Mouse (Mus musculus) left cerebral cortex, postnatal 4 days (tissue): ENCODE measurements around the gene Pde4d. TPM values are rescaled to one million over a fixed set of nuclear protein-coding genes. Genes with fewer than 3 reads are reported as not detected.

Source experiments
- DNase-seq: peaks from one replicate; pipeline ENCODE4 v3.0.0-alpha.2; 2022
- intact Hi-C: fragments of 180-260 bp; cut with DNase I; formaldehyde crosslinking; loops from one replicate; pipeline ENCODE4 v1.15.1; 2025
- total RNA-seq, 2 experiments: library from RNA; stranded (reverse); gene quantifications; 2 replicates each; pipeline ENCODE4 v1.2.3; 2021

The Pde4d gene
- total RNA-seq, 2 experiments from 2014 or later = 107 to 117 TPM

DNA sequence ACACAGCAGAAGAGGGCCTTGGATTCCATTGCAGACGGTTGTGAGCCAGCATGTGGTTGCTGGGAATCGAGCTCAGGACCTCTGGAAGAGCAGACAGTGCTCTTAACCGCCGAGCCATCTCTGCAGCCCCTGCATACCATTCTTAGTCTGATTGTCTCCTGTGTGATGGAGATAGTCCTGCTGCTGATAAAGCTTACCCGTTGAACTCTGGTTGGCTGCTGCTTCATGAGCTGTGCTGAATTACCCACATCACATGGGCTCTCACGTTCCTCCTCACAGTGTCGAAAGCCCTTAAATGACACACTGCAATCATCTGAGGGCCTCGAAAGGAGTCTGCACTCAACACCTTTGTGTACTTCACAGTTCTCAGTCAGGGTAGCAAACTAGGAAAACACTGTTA, 1468.9 kb downstream of the Pde4d start:
- DNase-seq = no peak
- intact Hi-C loops = no loop called here

DNA sequence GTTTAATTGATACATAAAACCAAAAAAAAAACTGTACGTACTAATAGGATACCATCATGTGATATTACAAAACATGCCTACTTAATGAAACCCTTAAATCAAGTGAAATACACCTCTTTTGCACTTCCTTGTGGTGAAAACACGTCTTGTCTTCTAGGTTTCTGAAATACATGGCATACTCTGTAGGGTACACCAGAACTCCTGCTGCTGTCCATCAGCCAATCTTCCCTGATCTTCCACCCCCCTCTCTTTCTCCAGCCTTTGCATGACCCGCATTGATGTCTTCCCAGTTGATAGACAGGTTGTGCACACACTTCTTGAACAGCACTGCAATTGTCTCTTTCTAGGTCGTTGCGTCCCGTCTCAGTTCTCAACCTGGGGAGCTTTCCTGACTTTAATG, 1470.5 kb downstream of the Pde4d start:
- DNase-seq = no peak
- intact Hi-C loops = no loop called here

DNA sequence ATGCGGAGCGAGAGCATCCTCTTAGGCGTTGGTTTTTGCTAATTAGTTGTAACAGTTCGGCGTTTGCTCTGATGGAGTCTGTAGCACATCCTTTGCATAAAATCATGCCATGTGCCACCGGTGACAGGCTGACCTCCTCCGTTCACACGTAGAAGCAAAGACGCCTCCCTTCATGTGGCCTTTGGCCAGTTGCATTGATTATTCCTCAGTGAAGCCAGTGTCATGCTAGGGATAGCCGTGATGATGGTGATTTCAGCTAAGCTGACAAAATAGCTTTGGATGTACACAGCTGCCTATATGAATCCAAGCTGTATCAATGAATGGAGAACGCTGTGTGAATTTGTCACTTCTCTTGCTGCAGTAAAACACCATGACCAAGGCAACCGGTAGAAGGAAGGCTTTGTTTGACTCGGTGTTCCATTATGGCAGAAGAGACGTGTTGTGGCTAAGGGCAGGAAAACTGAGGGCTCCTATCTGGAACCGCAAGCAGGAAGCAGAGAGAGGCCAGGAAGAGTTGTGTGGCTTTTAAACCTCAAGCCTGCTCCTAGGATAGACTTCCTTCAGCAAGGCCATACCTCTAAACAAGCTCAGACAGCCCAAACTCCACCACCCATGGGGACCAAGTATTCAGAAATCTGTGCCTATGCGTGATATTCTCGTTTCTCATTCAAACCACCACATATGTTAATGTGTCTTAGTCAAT, 1471.7 kb downstream of the Pde4d start:
- intact Hi-C loops = no loop called here
- no peak for DNase-seq

DNA sequence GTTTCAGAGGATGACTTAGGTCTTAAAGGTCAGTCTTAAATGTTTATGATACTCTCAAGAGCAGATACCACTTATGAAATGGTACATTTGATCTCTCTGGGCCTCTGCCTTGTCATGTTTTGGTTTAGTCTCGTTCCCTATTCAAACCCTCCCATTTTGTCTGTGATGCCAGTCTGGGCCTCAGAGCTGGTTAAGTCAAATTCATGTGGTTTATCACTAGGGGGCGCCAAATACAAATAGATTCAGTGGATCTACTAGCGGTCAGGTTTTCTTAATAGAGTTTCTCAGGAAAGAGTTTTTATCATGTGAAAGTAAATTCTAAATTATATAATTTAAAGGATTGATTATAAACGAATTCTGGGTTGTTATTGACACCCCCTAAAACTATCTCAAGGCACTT, 1472.5 kb downstream of the Pde4d start:
- DNase-seq = peak; percentile 34
- intact Hi-C loops = no loop called here

DNA sequence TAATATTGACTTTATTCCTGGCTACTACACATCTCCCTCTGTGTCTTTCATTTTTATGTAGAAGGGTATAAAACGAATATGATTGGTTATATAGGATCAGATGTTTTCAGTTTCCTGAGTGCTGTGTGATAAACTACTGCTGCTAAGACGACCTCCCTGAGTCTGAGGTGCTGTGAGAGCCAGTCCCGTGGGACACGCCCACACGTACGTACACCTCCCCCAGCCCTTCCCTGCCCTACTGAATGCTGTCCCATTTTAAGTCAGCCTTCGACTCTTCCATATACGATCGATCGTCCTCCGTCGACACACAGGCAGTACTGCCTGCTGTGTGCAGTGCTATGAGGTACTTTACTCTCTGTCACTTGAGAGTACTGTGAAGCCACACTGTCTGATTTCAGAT, 1473.0 kb downstream of the Pde4d start:
- intact Hi-C loops = no loop called here
- DNase-seq = no peak

DNA sequence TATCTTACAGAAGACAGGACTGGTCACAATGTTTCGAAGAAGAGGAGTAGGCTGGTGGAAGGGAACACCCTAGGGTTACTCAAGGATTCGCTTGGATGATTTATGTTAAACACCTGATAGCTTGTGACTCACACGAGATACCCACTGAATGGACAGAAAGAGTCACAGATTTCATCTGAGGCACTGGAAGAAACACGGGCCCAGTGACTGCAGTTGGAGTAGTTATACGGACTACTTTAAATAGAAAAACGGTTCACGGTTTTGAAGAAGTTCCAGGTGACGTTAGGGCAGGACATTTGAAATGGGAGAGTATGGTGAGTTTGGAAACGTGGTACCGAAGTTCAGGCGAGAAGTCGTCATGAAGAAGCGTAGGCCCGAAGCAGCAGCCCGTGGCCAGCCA, 1475.0 kb downstream of the Pde4d start:
- no peak for DNase-seq
- intact Hi-C loops = loop anchor here (2.0 kb wide), 1 partner anchor 444 kb away; no protein-coding TSS in a partner anchor

DNA sequence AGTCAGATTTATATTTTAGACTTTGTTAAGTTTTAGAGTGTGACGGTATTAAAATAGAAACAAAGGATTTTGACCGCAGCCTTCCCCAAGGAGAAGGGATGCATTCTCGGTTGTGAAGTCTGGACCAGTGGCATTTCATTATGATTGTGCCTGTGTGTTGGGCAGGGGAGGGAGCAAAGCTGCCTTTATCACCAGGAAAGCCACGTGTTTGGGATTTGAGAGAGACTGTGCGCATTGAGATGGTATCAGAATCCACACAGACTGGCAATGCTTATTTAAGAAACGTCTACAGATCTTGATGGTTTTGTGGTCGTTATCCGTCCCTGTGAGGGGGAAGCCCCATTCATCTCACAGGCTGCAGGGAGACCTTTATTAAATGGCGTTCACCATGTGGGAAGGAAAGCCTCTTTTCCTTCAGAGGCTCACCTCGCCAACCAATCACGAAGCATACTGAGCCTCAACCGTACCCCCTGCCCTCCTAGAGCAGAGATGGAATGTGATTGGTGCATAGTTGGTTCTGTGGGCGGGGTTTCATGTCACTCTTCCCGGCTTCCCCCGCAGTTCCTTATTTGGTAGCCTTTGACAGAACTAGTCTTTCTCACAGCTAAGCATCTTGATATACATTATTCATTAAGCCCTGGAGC, 1476.7 kb downstream of the Pde4d start:
- peak; percentile 67 for DNase-seq
- intact Hi-C loops = loop anchor here (2.0 kb wide), 1 partner anchor 90 kb away; no protein-coding TSS in a partner anchor

DNA sequence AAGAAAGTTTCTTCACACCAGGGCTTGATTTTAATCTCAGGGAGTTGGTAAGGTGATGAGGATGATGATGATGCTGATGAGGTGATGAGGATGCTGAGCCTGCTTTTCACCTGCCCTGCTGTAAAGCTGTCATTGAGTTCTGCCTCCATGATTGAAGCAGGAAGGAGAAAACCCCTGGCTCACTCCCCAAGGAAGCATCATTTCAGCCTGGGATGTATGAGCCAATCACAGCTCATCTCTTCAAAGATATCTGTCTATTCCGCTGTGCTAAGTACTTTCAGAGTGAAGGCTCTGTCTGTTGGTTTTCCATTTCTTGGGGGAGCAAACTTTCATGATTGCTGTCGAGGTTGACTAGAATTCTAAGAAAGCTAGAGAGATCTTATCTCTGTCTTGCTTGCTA, 1478.0 kb downstream of the Pde4d start:
- intact Hi-C loops = loop anchor here (2.0 kb wide), 1 partner anchor 89 kb away; no protein-coding TSS in a partner anchor
- DNase-seq = no peak

DNA sequence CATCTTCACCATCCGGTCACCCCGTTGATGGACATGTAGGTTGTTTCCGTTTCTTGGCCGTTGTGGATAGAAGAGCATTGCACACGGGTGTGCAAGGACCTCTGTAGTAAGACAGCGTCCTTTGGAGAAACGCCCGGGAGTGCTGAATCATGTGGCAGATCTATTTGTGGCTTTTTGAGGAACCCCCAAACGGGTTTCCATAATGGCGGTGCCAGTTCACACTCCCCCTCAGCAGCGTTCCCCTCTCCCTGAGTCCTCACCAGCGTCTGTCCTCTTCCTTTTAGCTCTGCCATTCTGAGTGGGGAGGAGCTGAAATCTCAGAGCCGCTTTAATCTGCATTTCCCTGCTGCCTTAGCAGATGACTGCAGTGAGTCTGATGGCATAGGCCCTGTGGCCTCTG, 1482.9 kb downstream of the Pde4d start:
- no peak for DNase-seq
- intact Hi-C loops = no loop called here

DNA sequence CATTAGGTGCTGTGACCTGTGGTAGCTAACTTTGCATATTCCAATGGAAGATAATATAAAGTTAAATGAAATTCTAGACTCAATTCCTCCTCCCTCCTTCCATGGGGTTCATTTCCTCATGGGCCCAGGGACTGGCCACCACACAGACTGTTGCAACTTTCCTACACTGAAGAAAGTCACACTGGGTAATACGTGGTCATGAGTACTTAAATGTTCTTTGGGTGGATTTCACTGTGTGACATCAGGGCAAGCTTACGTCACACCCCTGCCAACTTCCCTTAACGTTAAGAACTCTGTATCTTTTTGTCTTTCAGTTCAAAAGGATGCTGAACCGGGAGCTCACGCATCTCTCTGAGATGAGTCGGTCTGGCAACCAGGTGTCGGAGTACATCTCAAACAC, 1483.8 kb downstream of the Pde4d start:
- no peak for DNase-seq
- intact Hi-C loops = no loop called here

DNA sequence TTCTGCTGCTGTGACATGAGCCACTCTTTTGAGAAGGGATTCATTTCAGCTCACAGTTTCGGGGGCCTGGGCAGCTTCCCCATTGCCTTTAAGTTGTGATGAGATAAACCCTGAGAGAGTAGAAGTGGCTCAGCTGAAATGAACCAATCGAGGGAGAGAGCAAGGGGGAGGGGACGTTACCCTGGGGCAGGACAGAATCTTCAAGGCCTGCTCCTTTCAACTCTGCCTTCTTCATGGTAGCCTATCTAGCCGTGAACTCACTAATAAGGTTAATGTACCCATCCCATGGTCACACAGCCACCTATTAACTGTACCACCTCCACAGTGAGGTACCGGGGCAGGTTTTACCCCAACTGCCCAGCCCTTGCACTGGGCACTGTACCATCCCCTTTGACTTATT, 1487.1 kb downstream of the Pde4d start:
- no peak for DNase-seq
- intact Hi-C loops = no loop called here

DNA sequence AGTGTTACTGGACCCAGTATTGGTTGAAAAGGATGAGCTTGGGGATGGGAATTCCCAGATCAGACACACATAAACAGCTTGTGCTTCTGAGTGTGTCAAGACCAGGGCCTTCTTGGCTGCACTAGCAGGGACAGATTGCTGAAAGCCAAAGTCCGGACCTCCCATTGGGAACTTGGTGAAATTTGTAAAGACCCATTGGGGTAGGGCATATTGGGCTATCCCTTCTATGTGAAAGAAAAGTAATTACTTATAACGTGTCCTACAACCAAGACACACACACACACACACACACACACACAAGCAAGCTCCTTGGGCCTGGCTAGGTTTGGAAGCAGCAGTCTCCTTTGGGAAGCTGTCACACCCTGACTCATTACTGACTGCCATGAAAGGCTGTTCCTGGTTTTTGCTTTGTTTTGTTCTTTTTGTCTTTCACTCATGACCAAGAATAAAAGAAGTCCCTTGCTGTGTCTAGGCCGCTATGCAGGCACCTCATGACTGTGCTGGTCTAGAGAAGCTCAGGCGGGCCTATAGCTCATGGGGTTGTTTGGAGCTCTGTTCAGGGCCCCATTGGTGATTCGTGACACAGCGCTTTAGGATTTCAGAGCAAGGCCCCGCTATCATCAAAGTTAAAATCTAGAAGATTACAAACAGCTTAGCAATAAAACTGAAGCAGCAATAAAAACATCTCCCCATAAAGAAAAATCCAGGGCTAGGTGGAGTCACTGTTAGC, 1495.2 kb downstream of the Pde4d start:
- intact Hi-C loops = no loop called here
- DNase-seq = no peak

DNA sequence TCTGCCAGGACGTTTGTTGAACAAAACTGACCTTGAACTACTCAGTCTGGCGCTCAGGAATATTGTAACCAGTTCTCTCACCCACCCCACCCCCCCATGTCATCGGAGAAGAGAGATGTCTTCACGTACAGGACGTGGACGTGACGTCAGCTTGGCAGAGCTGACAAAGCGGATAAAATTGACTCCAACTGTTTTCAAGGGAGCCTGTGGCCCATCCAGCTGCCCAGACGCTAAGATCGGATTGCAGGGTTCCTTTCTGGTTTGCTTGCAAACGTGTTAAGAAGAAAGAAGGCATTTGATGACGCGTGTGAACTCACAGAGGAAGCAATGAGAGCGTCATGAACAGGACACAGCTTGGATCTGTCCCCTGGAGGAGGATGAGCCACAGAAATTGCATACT, 1501.7 kb downstream of the Pde4d start:
- intact Hi-C loops = no loop called here
- DNase-seq = peak; percentile 8

DNA sequence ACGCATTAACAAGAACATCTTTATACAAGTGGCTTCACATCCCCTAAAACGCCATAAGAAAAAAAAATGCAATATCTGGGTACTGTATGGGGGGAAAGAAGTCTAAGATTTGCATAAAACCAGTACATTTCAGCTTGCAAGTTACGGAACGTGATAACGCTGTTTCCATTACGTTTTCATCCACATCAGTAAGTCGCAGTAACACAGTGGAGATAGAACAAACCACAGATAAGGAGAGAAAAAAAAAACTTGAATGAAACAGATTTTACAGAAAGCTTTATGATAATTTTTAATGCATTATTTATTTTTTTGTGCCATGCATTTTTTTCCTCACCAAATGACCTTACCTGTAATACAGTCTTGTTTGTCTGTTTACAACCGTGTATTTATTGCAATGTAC, 1504.4 kb downstream of the Pde4d start:
- intact Hi-C loops = no loop called here

DNA sequence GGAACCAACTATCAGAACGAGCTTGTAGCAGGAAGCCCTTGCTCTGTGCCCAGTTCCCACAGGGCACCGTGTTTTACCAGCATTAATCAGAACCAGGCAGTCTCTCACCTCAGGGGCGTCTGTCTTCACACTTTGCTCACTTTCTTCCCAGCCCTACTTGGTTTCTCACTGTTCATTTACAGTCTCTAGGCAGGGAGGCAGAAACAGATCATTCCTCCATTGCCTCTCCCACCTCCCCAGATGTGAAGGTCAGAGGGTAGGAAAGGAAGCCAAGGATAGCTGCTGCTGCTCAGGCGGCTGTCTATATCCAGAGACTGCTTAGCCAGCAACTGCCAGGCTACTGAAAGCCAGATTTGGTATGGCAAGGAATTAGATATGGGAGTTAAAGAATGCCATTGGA, 1508.2 kb downstream of the Pde4d start:
- intact Hi-C loops = no loop called here
- DNase-seq = no peak

More for the DNA sequence above, 1504.4 kb downstream of the Pde4d start:
- DNase-seq = no peak

DNA sequence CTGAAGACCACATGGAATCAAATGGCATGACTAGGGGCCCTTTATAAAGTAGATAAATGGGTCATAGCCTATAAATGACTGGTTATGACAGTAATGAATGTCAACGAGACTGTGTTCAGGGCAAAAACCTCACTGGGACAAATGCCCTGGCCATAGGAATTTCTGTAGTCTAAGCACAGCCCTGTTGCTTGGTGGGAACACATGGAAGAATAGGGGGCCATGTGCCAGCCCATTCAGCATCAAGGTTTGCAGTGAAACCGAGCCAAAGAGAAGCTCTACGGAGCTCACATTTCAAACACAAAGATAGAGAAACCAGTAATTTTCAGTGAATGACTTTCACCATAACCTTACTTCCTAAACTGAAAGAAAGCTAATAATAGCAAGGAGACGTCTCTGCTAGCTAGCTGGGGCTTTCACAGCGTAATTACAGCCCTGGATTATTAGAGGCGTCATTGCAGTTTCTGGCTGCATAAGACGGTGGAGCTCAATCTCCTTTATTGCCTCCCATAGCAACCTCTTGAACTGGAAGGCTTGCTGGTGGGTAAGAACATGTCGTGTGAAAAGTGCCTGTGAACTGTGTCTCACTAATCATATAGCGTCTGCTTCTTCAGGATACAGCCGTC, 1533.2 kb downstream of the Pde4d start:
- DNase-seq = no peak
- intact Hi-C loops = no loop called here

DNA sequence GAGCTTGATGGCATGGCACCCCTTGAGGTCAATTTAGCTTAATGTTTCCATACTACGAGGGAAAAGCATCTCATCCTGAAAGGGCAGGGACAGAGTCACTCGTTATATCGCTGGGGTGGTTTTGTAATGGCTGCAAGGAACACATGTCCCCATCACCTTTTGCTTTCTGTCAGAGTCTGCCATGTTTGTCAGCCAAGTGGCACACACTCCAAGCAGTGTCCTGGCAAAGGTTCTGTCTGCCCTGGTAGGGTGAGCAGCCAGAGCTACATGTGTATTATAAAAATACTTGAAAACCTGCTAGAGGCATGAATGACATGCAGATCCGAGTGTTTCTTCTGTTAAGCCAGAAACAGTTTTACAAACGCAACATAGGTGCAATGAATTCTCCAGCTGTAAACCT, 1535.7 kb downstream of the Pde4d start:
- no peak for DNase-seq
- intact Hi-C loops = no loop called here

DNA sequence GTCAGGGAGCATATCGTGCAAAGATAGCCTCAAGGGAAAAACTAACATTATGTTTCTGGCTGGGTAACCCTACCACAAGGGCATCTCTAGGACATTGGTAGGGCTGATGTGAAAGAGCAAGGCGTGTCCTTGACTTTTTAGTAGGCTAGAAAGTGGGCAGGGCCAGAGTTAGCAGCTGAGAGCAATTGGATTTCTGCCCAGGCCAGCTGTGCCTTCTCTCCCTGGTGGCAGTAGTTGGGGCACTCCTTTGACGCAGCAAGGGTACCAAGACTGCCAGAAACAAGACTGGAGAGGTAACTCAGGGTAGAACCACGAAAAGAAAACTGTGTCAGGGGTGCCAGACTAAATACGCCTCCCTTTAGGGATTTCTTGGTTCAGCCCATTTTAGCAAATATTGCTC, 1536.1 kb downstream of the Pde4d start:
- DNase-seq = peak; percentile 44

DNA sequence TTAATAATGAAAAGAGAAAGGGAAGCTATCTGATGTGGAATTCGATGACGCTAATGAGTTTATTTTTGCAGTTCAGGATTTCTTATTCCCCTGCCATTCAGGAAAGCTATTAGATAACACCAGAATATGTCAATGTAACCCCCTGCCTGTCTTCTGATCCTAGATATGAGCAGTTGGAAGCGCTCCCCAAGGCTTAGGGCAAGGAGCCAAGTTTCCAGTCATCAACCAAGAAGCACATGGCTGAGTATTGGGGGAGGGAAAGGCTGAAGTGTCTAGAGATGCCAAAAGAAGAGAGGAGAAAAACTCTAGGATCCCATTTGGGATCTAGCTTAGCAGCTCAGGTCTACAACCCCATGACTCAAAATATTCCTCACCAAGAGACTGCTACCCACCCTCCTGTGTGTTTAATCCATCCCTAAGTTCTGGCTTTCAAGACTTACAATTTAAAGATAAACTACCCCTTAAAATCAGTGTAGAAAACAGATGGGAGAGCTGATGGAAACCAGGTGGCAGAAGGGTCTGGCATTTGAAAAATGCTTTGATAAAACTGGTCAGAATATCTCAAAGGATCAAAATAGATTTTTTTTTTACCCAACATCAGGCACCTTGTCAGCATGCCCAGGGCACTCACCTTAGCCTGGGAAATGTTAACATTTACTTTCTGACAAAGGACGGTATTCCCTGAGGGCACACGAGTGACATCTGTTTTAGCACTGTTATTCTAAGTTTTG, 1543.2 kb downstream of the Pde4d start:
- intact Hi-C loops = no loop called here
- DNase-seq = peak; percentile 78

More for the DNA sequence above, 1536.1 kb downstream of the Pde4d start:
- intact Hi-C loops = no loop called here

DNA sequence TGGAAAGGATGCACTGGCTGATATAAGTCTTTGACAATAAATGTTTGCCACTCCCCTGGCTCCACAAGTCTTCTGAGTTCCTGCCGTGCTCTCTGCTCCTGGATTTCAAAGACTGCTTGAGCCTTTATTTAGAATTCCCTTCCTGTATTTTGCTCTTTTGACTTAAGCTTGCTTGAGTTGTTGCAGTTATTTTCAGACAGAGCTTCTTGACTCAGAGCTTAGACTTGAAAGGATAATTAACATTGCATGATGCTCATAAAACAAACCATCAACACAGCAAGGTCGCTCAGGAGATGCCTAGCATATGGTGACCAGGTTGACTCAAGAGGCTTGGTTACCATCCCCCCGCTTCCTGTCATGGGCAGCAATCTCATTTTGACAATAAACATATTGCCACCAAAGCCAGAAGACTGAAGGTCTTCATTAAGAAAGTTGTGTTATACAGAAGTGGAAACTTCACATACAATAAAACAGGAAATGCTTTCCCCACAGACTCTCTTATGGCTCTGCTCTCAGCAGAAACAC, 1544.6 kb downstream of the Pde4d start:
- DNase-seq = no peak
- intact Hi-C loops = no loop called here
